Mouse (Mus musculus) cortical plate, adult 2 months (tissue): ENCODE measurements at regions not wholly inside any gene's neighbourhood (a gene's known extent, or its start where the extent isn't known, plus 50 kb on each side); places are given as distances from the start of the nearest gene placed in this dataset.

Source experiments
- CTCF ChIP-seq: fragments of 200-500 bp; IDR thresholded peaks from 2 replicates; pipeline ENCODE4 v1.5.1; 2011; ENCODE audit warnings: mild to moderate bottlenecking, control low read depth, low read length; ENCODE audit not compliant: insufficient read depth; ENCODE audit errors: extremely low read depth
- POLR2A ChIP-seq: fragments of 200-500 bp; IDR thresholded peaks from 2 replicates; pipeline ENCODE4 v1.6.1; 2011; ENCODE audit warnings: mild to moderate bottlenecking, low read length, control low read depth; ENCODE audit not compliant: insufficient read depth; ENCODE audit errors: extremely low read depth

GRCm38 (mm10) chr3:103496683-103497082 lies 78.3 kb upstream of the Syt6 start:
- TF ChIP-seq CTCF (no peak), POLR2A (no peak)
